Mouse (Mus musculus) thymus, postnatal 14 days (tissue): ENCODE data around the gene Eif3i.

Source experiments
- DNase-seq: peaks from one replicate; pipeline ENCODE4 v3.0.0; 2021

Gene Eif3i

GRCm38 (mm10) chr4:129618786-129619691 is 18.6 kb upstream of the Eif3i start, which contains the start of gene Iqcc:
Gene Iqcc, minus strand, starts transcription at chr4:129619099.
- peak; percentile 98 for DNase-seq

GRCm38 (mm10) chr4:129618031-129618430 is 17.6 kb upstream of the Eif3i start:
- no peak for DNase-seq

GRCm38 (mm10) chr4:129617121-129617641 is 16.7 kb upstream of the Eif3i start:
- no peak for DNase-seq

GRCm38 (mm10) chr4:129616631-129617030 is 16.2 kb upstream of the Eif3i start:
- no peak for DNase-seq

- DNase-seq = no peak
These were observed 15.4 kb upstream of the Eif3i start for GRCm38 (mm10) chr4:129615801-129616290.

GRCm38 (mm10) chr4:129614093-129614492 is 13.6 kb upstream of the Eif3i start, which contains the start of gene Dcdc2b:
Gene Dcdc2b, minus strand, starts transcription at chr4:129614257.
- DNase-seq = no peak

- no peak for DNase-seq
These were observed 10.0 kb upstream of the Eif3i start for GRCm38 (mm10) chr4:129610472-129610871.

- peak; percentile 89 for DNase-seq
These were observed 9.6 kb upstream of the Eif3i start for GRCm38 (mm10) chr4:129610026-129610425.

- DNase-seq = peak; percentile 52
These were observed 8.7 kb upstream of the Eif3i start for GRCm38 (mm10) chr4:129609139-129609631.

- peak; percentile 89 for DNase-seq
These were observed 8.1 kb upstream of the Eif3i start for GRCm38 (mm10) chr4:129608426-129609025.

- DNase-seq = no peak
These were observed 11.6 kb downstream of the Eif3i start for GRCm38 (mm10) chr4:129588865-129589264.

- DNase-seq = no peak
These were observed 13.5 kb downstream of the Eif3i start for GRCm38 (mm10) chr4:129586943-129587342.

GRCm38 (mm10) chr4:129585773-129586172 is 14.7 kb downstream of the Eif3i start:
- no peak for DNase-seq

- peak; percentile 94 for DNase-seq
These were observed 15.4 kb downstream of the Eif3i start for GRCm38 (mm10) chr4:129584884-129585608.

GRCm38 (mm10) chr4:129584370-129584769 is 16.1 kb downstream of the Eif3i start:
- no peak for DNase-seq

GRCm38 (mm10) chr4:129582251-129582650 is 18.2 kb downstream of the Eif3i start:
- no peak for DNase-seq

GRCm38 (mm10) chr4:129580347-129580746 is 20.1 kb downstream of the Eif3i start:
- DNase-seq = peak; percentile 80

- no peak for DNase-seq
These were observed 22.0 kb downstream of the Eif3i start, which contains the start of gene Fam167b for GRCm38 (mm10) chr4:129578466-129578865. Gene Fam167b, minus strand, starts transcription at chr4:129578549.

- DNase-seq = no peak
These were observed 22.8 kb downstream of the Eif3i start for GRCm38 (mm10) chr4:129577688-129578087.

GRCm38 (mm10) chr4:129576863-129577491 is 23.5 kb downstream of the Eif3i start:
- peak; percentile 88 for DNase-seq

GRCm38 (mm10) chr4:129575171-129575844 is 25.1 kb downstream of the Eif3i start:
- DNase-seq = peak; percentile 95
